Mouse (Mus musculus) forebrain, embryonic 11.5 days (tissue): Measurements from ENCODE around the gene Grid2ip. TPM values are rescaled to one million over a fixed set of nuclear protein-coding genes. Genes with fewer than 3 reads are reported as not detected.

Experiments
- ATAC-seq: fragments of 200-750 bp; cut with Nextera tagmentation; replicated peaks from 2 replicates; pipeline ENCODE4 v1.8.0; 2017; ENCODE audit warnings: moderate TSS enrichment; ENCODE audit not compliant: low FRiP score
- DNase-seq: peaks from one replicate; pipeline ENCODE4 v3.0.0-alpha.2; 2017; ENCODE audit warnings: low spot score
- H3K27ac ChIP-seq: fragments of 300-500 bp; sonication (generic); 2 replicates; pipeline ENCODE4 v1.5.1; 2014; ENCODE audit warnings: low read depth, low read length
- H3K27me3 ChIP-seq: fragments of 300-500 bp; sonication (generic); 2 replicates; pipeline ENCODE4 v1.6.1; 2014; ENCODE audit warnings: mild to moderate bottlenecking, low read length, mixed read lengths; ENCODE audit not compliant: control insufficient read depth, insufficient read depth
- H3K36me3 ChIP-seq: fragments of 300-500 bp; sonication (generic); 2 replicates; pipeline ENCODE4 v1.6.1; 2014; ENCODE audit warnings: mild to moderate bottlenecking, low read length, moderate library complexity, mixed read lengths; ENCODE audit not compliant: control insufficient read depth, insufficient read depth
- H3K4me1 ChIP-seq: fragments of 300-500 bp; sonication (generic); replicated peaks from 2 replicates; pipeline ENCODE4 v1.6.1; 2014; ENCODE audit warnings: low read length, mixed read lengths; ENCODE audit not compliant: control insufficient read depth, insufficient read depth
- H3K4me2 ChIP-seq: fragments of 300-500 bp; sonication (generic); 2 replicates; pipeline ENCODE4 v1.6.1; 2014; ENCODE audit warnings: low read depth, mild to moderate bottlenecking, low read length, moderate library complexity, mixed read lengths; ENCODE audit not compliant: severe bottlenecking
- H3K4me3 ChIP-seq: fragments of 300-500 bp; sonication (generic); 2 replicates; pipeline ENCODE4 v1.5.1; 2014; ENCODE audit warnings: low read depth, low read length
- H3K9ac ChIP-seq: fragments of 300-500 bp; sonication (generic); 2 replicates; pipeline ENCODE4 v1.6.1; 2014; ENCODE audit warnings: low read length
- H3K9me3 ChIP-seq: fragments of 300-500 bp; sonication (generic); 2 replicates; pipeline ENCODE4 v1.6.1; 2016; ENCODE audit warnings: low read length, mixed read lengths; ENCODE audit not compliant: control insufficient read depth
- WGBS: fragments of 180-500 bp; shearing (Covaris S2); extraction: QIAGEN DNeasy Blood & Tissue Kit; methylation state at CpG from one replicate; pipeline ENCODE4 v1.1.7; 2014; 5-methylcytosine and 5-hydroxymethylcytosine counted together
- polyA plus RNA-seq: library from polyadenylated mRNA; unstranded; fragments of >200 nt; fragmentation: Nextera tagmentation; extraction: Ambion mirVana; gene quantifications from 2 replicates; pipeline ENCODE4 v1.2.1, GENCODE M21; 2014

Gene Grid2ip
- polyA plus RNA-seq, 1 experiment from 2014 or later, result 0.31 TPM

GRCm38 (mm10) chr5:143317288-143317610, 39.9 kb upstream of the Grid2ip start:
- Histone ChIP-seq H3K4me3 (no peak overlapping the region), H3K9me3 (no peaks in the 10 kb centered on the region), H3K27me3 (no peaks in the 10 kb centered on the region), H3K9ac (no peak overlapping the region), H3K27ac (no peak overlapping the region), H3K4me2 (no peak overlapping the region), H3K4me1 (peaks cover 8% of the 10 kb centered on the region), H3K36me3 (peaks cover 3% of the 10 kb centered on the region; the same call in 1 of the 2 replicates)
- no peak for ATAC-seq
- DNase-seq, result no peak
- WGBS, result 92% methylated on average over 8 of the region's 8 CpGs

GRCm38 (mm10) chr5:143328690-143329495, 28.2 kb upstream of the Grid2ip start, which contains the start of gene Zdhhc4:
Gene Zdhhc4 (minus strand): TSS chr5:143329256.
- H3K27me3 ChIP-seq, result no peaks in the 10 kb centered on the region
- H3K9ac ChIP-seq, result peak within 1 kb of the TSS; percentile 93
- no peak within 1 kb of the TSS for H3K27ac ChIP-seq
- H3K4me1 ChIP-seq, result peaks cover 16% of the 10 kb centered on the region; the same call in 1 of the 2 replicates
- DNase-seq (peak; percentile 93), ATAC-seq (peak; percentile 76)
- H3K36me3 ChIP-seq, result peaks cover 8% of the 10 kb centered on the region; the same call in 1 of the 2 replicates
- H3K9me3 ChIP-seq, result no peaks in the 10 kb centered on the region
- H3K4me2 ChIP-seq, result peak within 1 kb of the TSS; percentile 95
- H3K4me3 ChIP-seq, result peak within 1 kb of the TSS; percentile 91
- WGBS, result under 1% methylated on average over 57 of the region's 57 CpGs

DNA sequence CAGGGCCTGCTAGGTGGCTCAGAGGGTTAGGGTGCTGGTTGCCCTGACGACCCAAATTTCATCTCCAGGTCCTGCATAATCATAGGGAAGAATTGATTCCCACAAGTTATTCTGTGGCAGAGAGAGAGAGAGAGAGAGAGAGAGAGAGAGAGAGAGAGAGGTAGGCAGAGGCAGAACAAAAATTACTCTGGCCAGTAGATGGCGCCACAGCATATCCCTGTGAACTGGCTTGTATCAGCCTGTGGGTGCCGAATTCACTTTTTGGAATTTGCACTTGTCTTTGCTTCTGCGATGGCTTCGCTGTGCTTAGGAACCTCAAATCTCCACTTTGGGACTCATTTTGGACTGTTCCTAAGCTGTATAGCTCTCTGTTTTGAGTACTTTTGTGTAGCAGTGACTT, 23.3 kb upstream of the Grid2ip start:
- no peak overlapping the region for H3K4me2 ChIP-seq
- H3K4me3 ChIP-seq, result no peak overlapping the region
- H3K9ac ChIP-seq, result no peak overlapping the region
- H3K4me1 ChIP-seq, result 0 out of 2 replicates have a peak, but pooled peaks cover 6% of the 10 kb centered on the region
- H3K27ac ChIP-seq, result no peak overlapping the region
- 21% methylated on average over 5 of the region's 5 CpGs for WGBS
- H3K27me3 ChIP-seq, result peaks cover under 1% of the 10 kb centered on the region; the same call in 1 of the 2 replicates
- DNase-seq (peak; percentile 85), ATAC-seq (no peak)
- no peaks in the 10 kb centered on the region for H3K36me3 ChIP-seq
- H3K9me3 ChIP-seq, result no peaks in the 10 kb centered on the region

DNA sequence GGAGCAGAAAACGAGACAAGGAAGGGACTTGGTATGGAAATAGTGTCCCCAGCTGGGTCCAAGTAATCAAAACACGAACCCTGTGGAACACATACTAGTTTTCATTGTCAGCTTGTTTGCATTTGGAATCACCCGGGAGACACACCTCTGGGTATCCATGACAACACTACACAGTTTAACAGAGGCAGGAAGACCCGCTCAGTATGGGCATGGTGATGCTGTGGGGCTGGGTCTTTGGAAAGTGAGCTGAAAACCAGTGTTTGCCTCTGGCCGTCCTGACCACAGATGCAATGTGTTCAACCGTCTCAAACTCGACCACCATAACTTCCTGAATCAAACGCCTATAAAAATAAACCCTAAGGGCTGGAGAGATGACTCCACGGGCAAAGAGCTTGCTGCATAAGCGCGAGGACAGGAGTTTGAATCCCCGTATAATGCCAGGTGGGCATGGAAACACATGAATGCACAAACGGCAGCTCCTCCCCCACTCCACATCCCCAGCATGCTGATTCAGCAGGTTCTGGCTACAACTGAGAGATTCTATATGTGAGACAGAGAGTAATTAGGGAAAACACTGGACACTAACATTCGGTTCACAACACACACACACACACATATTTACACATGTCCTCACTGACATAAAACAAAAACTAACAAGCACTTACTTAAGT, 22.6 kb upstream of the Grid2ip start:
- Histone ChIP-seq H3K36me3 (no peaks in the 10 kb centered on the region), H3K4me3 (no peak overlapping the region), H3K4me1 (0 out of 2 replicates have a peak, but pooled peaks cover 6% of the 10 kb centered on the region), H3K9ac (no peak overlapping the region), H3K27me3 (peaks cover 2% of the 10 kb centered on the region; the same call in 1 of the 2 replicates), H3K9me3 (no peaks in the 10 kb centered on the region), H3K4me2 (no peak overlapping the region), H3K27ac (no peak overlapping the region)
- WGBS, result 79% methylated on average over 14 of the region's 14 CpGs
- no peak for DNase-seq
- no peak for ATAC-seq

DNA sequence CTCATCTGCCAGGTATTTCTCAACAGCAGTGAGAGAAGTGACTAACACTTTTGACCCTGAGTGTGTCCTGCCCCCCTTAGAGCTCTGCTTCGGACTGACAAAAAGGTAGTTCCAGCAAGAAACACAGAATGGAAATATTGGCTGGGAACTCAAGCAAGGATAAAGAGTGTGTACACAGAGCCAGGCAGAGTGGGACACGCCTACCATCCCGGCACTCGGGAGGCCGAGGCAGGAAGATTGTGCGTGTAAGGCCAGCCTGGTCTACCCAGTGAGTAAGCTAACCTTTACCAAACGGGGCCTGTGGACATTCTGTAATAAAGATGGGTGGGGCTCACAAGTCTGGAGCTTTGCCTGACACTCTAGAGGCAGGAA, 22.1 kb upstream of the Grid2ip start:
- Histone ChIP-seq H3K9ac (no peak overlapping the region), H3K9me3 (no peaks in the 10 kb centered on the region), H3K27ac (no peak overlapping the region), H3K27me3 (peaks cover 2% of the 10 kb centered on the region; the same call in 1 of the 2 replicates), H3K4me2 (no peak overlapping the region), H3K4me1 (0 out of 2 replicates have a peak, but pooled peaks cover under 1% of the 10 kb centered on the region), H3K4me3 (no peak overlapping the region), H3K36me3 (no peaks in the 10 kb centered on the region)
- ATAC-seq (no peak), DNase-seq (peak; percentile 30)
- 86% methylated on average over 7 of the region's 7 CpGs for WGBS

GRCm38 (mm10) chr5:143336559-143336958, 20.6 kb upstream of the Grid2ip start:
- DNase-seq, result no peak
- no peak overlapping the region for H3K27ac ChIP-seq
- no peak overlapping the region for H3K4me3 ChIP-seq
- H3K9me3 ChIP-seq, result no peaks in the 10 kb centered on the region
- ATAC-seq, result no peak
- no peaks in the 10 kb centered on the region for H3K4me1 ChIP-seq
- H3K9ac ChIP-seq, result no peak overlapping the region
- WGBS, result 63% methylated on average over 6 of the region's 6 CpGs
- no peak overlapping the region for H3K4me2 ChIP-seq
- H3K36me3 ChIP-seq, result no peaks in the 10 kb centered on the region
- H3K27me3 ChIP-seq, result peaks cover 2% of the 10 kb centered on the region; the same call in 1 of the 2 replicates

GRCm38 (mm10) chr5:143339603-143340002, 17.5 kb upstream of the Grid2ip start:
- 60% methylated on average over 6 of the region's 6 CpGs for whole genome bisulfite sequencing
- Histone ChIP-seq H3K27ac (no peak overlapping the region), H3K36me3 (no peaks in the 10 kb centered on the region), H3K4me2 (no peak overlapping the region), H3K27me3 (peaks cover 2% of the 10 kb centered on the region; the same call in 1 of the 2 replicates), H3K9me3 (no peaks in the 10 kb centered on the region), H3K9ac (no peak overlapping the region), H3K4me3 (no peak overlapping the region), H3K4me1 (no peaks in the 10 kb centered on the region)
- peak; percentile 21 for DNase-seq
- ATAC-seq, result no peak

- H3K27me3 ChIP-seq, result no peaks in the 10 kb centered on the region
- DNase-seq (no peak), ATAC-seq (no peak)
- H3K27ac ChIP-seq, result no peak overlapping the region
- H3K4me1 ChIP-seq, result no peaks in the 10 kb centered on the region
- no peak overlapping the region for H3K9ac ChIP-seq
- H3K9me3 ChIP-seq, result no peaks in the 10 kb centered on the region; the same call in 1 of the 2 replicates
- H3K36me3 ChIP-seq, result no peaks in the 10 kb centered on the region
- H3K4me3 ChIP-seq, result no peak overlapping the region
- WGBS, result 72% methylated on average over 8 of the region's 8 CpGs
- no peak overlapping the region for H3K4me2 ChIP-seq
Measured at GRCm38 (mm10) chr5:143346367-143346766, 10.8 kb upstream of the Grid2ip start.
